Mouse (Mus musculus) liver, adult 2 months (tissue): ENCODE data around the gene Dmtf1.
A peak's percentile ranks its signal among the peaks of the same experiment; 100 is the strongest.

ENCODE experiments used
- CTCF ChIP-seq: fragments of 200-500 bp; IDR thresholded peaks from 2 replicates; pipeline ENCODE4 v1.5.1; 2011; ENCODE audit warnings: low read depth, low read length, control low read depth
- POLR2A ChIP-seq: fragments of 200-500 bp; IDR thresholded peaks from 2 replicates; pipeline ENCODE4 v1.6.1; 2011; ENCODE audit warnings: low read length, control low read depth; ENCODE audit not compliant: insufficient read depth; ENCODE audit errors: extremely low read depth

DNA sequence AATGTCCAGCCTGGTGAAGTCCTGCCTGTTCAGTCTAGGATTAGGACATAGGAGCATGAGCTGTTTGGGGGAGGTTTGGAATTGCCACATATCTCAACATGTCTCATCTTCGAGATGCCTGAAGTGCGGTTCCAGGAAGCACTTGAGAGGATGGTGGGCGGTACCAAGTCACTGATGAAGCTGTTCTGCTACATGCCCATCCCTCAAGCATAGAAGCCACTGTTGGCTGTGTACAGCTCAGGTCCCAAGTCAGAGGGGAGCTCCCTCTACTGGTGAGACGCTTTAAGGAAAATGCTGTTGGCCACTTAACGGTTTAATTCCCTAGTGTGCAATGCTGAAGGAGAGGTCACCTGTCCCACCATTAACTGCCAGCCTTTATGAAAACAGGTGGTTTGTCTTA is 49.8 kb downstream of the Dmtf1 start:
- peak; percentile 74 for TF ChIP-seq CTCF
- no peak for TF ChIP-seq POLR2A
